Mouse (Mus musculus) left cerebral cortex, adult 2 months (tissue): ENCODE results near the gene Mcl1. TPM values are rescaled to one million over a fixed set of nuclear protein-coding genes. Genes with fewer than 3 reads are reported as not detected.
"Not testable (repeated sequence)": the region's sequence is repeated elsewhere in the genome, so short reads cannot be mapped to it uniquely, and the experiment has no call there.

ENCODE experiments used
- DNase-seq, 2 experiments: peaks; one replicate each; pipeline ENCODE4 v3.0.0; 2021 to 2022; ENCODE audit warnings: low spot score in 2 of 2, mixed read lengths in 1 of 2; ENCODE audit errors: extremely low spot score in 1 of 2
- H3K27ac ChIP-seq: fragments of 200-600 bp; 2 replicates; pipeline ENCODE4 v1.8.1; 2022
- H3K4me3 ChIP-seq: fragments of 200-600 bp; 2 replicates; pipeline ENCODE4 v1.8.1; 2022
- CTCF ChIP-seq: fragments of 200-600 bp; IDR thresholded peaks from 2 replicates; pipeline ENCODE4 v1.8.1; 2022; ENCODE audit warnings: antibody characterized with exemption, mild to moderate bottlenecking, moderate library complexity
- intact Hi-C: fragments of 180-260 bp; cut with DNase I; formaldehyde crosslinking; loops from one replicate; pipeline ENCODE4 v1.15.1; 2025
- total RNA-seq, 2 experiments: library from RNA; stranded (reverse); gene quantifications; 2 replicates each; pipeline ENCODE4 v1.2.3; 2021

Mcl1 gene
- total RNA-seq, 2 experiments from 2014 or later, result 52.7 to 60.9 TPM

GRCm38 (mm10) chr3:95651391-95652203 lies 7.0 kb upstream of the Mcl1 start:
- TF ChIP-seq CTCF, result no peak
- DNase-seq, result no peak
- H3K27ac ChIP-seq, result peak overlapping the region; percentile 60
- intact Hi-C loops, result no loop called here
- no peak overlapping the region for H3K4me3 ChIP-seq

- no peak for TF ChIP-seq CTCF
- Histone ChIP-seq H3K27ac (no peak overlapping the region), H3K4me3 (no peak overlapping the region)
- no peak for DNase-seq
- intact Hi-C loops, result no loop called here
Observed at GRCm38 (mm10) chr3:95652204-95652811, 6.3 kb upstream of the Mcl1 start.

DNA sequence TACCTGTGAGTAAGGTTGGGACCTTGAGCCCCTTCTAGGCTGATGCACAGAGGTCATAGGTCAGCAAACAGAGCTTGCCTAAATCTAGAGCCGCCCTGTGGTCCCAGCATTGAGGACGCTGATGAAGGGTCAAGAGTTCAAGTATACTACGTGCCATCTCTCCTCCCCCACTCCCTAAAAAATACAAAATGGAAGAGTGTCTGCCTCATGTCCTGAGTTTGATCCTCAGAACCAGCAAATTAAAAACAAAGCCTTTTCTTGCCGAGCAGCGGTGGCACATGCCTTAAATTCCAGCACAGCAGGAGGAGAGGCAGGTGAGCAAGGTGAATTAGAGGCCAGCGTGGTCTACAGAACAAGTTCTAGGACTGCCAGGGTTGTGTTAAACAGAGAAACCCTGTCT lies 5.7 kb upstream of the Mcl1 start:
- intact Hi-C loops, result no loop called here
- DNase-seq, result no peak
- no peak overlapping the region for H3K4me3 ChIP-seq
- no peak for TF ChIP-seq CTCF
- H3K27ac ChIP-seq, result no peak overlapping the region

DNA sequence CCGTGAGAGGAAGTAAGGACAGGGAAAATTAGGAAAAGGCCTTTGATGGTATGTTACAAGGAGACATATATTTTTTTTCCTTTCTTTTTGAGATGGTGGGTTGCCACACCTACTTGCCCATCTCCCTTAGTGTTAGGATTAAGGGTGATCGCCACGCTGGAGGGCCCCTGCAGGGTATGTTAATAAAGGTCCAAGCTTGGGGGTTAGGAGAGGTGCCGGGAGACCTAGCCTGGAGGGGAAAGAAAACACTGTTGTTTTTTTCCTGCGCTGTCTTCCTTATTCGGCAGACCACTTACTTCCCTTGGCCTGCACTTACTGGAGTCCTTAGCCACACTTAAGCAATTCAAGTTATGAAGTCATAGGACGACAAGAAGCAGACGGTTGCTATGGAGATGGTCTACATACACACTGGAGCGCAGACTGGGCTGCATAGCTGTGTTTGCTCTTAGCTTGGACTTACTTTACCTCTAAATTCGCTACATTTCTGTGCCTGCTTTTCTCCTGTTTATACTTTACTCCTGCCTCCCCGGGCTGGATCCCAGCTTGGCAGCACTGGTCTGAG lies 5.0 kb upstream of the Mcl1 start:
- Histone ChIP-seq H3K27ac (peak overlapping the region; percentile 26; the same call in 1 of the 2 replicates), H3K4me3 (no peak overlapping the region)
- no peak for TF ChIP-seq CTCF
- DNase-seq, result no peak
- intact Hi-C loops, result no loop called here

- H3K27ac ChIP-seq, H3K4me3 ChIP-seq, intact Hi-C loops, DNase-seq: not testable (repeated sequence)
Observed at GRCm38 (mm10) chr3:95654371-95654770, 4.2 kb upstream of the Mcl1 start.

DNA sequence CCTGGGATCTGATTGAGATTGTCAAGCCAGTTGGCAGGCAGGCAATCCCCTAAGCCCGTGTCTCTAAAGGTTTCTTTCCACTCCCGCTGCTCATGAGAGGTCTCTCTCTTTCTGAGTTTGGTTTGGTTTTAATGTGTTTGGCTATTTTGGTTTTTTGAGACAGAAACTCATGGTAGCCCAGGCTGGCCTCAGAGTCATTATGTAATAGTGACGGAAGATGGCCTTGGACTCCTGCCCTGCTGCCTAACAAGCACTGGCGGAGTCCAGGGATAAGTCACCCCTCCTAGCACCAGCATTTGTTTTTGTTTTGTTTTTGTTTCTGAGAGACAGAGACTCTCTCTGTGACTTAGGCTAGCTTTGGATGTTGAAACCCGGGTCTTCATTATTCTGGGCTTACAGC lies 3.2 kb upstream of the Mcl1 start:
- intact Hi-C loops, result no loop called here
- H3K4me3 ChIP-seq, result no peak overlapping the region
- no peak for DNase-seq
- H3K27ac ChIP-seq, result no peak overlapping the region
- no peak for TF ChIP-seq CTCF

DNA sequence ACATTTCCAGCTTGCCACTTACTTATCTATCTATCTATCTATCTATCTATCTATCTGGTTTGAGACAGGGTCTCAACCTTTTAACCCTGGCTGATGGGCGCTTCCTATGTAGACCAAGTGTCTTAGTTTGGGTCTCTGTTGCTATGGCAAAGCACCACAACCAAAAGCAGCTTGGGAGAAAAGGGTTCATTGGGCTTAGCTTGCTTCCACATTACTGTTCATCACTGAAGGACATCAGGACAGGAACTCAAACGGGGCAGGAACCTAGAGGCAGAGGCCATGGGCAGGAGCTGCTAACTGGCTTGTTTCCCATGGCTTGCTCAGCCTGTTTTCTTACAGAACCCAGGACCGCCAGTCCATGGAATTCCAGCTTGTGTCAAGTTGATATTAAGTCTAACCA lies 1.5 kb upstream of the Mcl1 start:
- Histone ChIP-seq H3K4me3 (no peak overlapping the region), H3K27ac (no peak overlapping the region)
- intact Hi-C loops, result no loop called here
- DNase-seq, result no peak
- TF ChIP-seq CTCF, result no peak

DNA sequence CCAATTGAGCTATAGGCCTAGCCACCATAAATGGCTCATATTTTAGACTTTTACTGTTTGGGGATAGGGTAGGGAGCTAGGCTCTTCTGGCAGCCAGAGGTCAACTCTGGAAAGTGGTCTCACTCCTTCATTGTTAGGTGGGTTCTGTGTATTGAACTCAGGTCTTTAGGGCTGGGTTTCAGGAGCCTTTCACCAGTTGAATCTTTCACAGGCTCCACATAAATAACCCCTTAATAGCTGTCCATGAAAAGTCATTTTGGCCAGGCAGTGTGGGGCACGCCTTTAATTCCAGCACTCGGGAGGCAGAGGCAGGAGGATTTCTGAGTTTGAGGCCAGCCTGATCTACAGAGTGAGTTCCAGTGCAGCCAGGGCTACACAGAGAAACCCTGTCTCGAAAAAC lies 877 bp upstream of the Mcl1 start:
- DNase-seq, result no peak
- Histone ChIP-seq H3K27ac (no peak overlapping the region; the same call in 1 of the 2 replicates), H3K4me3 (no peak overlapping the region; the same call in 1 of the 2 replicates)
- TF ChIP-seq CTCF, result no peak
- intact Hi-C loops, result loop anchor here (2.0 kb wide), 1 partner anchor 31 kb away; no protein-coding TSS in a partner anchor

DNA sequence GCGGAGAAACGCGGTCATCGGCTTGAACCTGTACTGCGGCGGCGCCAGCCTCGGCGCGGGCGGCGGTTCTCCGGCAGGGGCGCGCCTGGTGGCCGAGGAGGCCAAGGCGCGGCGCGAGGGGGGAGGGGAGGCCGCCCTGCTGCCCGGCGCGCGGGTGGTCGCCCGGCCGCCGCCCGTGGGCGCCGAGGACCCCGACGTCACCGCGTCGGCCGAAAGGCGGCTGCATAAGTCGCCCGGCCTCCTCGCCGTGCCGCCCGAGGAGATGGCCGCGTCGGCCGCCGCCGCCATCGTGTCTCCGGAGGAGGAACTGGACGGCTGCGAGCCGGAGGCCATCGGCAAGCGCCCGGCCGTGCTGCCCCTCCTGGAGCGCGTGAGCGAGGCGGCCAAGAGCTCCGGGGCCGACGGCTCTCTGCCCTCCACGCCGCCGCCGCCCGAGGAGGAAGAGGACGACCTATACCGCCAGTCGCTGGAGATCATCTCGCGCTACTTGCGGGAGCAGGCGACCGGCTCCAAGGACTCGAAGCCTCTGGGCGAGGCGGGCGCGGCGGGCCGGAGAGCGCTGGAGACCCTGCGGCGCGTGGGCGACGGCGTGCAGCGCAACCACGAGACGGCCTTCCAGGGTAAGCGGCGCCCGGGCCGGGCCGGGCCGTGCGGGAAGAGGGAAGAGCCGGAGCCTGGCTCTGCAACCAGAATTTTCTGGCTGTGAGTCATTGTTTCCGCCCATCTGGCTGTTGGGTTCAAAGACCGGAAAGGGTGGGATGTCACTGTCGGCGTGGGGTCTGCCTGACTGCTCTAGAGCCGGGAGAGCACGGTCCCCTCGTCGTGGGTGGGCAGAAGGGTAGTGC lies 502 bp downstream of the Mcl1 start:
- intact Hi-C loops, result loop anchor here (2.0 kb wide), 1 partner anchor 32 kb away; no protein-coding TSS in a partner anchor
- Histone ChIP-seq H3K27ac (peak overlapping the region; percentile 96), H3K4me3 (peak overlapping the region; percentile 98)
- no peak; the same call in 1 of the 2 replicates for TF ChIP-seq CTCF
- peak; percentile 53 to 61 for DNase-seq

DNA sequence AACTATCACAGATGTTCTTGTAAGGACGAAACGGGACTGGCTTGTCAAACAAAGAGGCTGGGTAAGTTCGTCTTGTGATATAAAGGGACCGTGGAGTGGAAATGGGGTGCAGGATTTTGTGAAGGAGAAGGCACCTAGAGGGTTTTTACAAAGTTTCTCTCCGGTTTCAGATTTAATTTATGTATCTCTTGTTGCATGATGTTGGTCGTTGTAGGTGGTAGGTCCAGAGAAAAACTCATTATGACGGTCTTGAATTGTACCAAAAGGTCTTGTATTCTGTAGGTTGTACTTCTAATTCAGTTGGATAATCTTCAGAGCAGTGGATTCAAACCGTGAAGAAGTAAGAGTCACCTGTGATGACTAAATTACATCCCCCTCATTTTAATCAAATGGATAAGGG lies 1.4 kb downstream of the Mcl1 start:
- Histone ChIP-seq H3K27ac (peak overlapping the region; percentile 96), H3K4me3 (peak overlapping the region; percentile 98)
- intact Hi-C loops, result loop anchor here (2.0 kb wide), 1 partner anchor 33 kb away; no protein-coding TSS in a partner anchor
- DNase-seq, result no peak
- TF ChIP-seq CTCF, result no peak

DNA sequence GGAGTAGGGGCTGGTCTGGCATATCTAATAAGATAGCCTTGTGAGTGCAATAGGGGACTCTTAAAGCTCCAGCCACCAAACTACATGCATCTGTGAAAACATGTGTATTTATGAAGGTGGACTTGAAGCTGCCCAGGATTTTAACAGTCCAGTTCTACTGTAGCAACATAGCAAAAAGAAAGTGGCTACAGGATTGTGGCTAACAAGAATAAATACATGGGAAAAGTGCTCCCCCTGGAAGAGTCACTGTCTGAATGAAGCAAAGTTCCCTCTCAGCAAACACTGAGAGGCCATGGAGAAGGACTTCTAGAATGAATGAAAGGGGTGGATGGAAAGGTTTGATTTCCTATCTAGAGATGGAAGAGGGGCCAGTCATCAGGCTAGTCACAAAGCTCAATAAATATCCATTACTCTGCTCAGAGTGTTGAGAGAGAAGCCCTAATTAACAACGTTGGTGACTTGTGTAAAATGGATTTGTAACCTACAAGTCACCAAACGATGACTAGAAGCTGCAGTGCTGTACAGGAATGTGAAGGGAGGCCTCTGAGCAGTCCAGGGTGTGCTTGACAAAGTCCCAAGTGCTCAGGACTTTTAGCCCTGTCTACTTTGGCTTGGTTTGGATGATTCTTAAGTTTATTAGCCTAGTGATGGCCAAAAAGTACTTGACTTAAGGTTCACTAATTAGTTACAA lies 2.3 kb downstream of the Mcl1 start:
- no peak for DNase-seq
- no peak overlapping the region; the same call in 1 of the 2 replicates for H3K27ac ChIP-seq
- H3K4me3 ChIP-seq, result peak overlapping the region; percentile 98
- intact Hi-C loops, result no loop called here
- no peak for TF ChIP-seq CTCF
